Mouse (Mus musculus) MEL (cell line): ENCODE data around the gene Gm13271.
"Not testable (repeated sequence)": the region's sequence is repeated elsewhere in the genome, so short reads cannot be mapped to it uniquely, and the experiment has no call there.

Source experiments
- EP300 ChIP-seq, 2 experiments: IDR thresholded peaks; 2 replicates each; pipeline ENCODE4 v1.6.1; 2011; ENCODE audit warnings: improper control_type of control experiment in 2 of 2, low read length in 2 of 2, low read depth in 1 of 2, mild to moderate bottlenecking in 1 of 2
- MAFK ChIP-seq: IDR thresholded peaks from 2 replicates; pipeline ENCODE4 v1.6.1; 2011; ENCODE audit warnings: low read depth, mild to moderate bottlenecking, low read length, improper control_type of control experiment, borderline replicate concordance
- MXI1 ChIP-seq: IDR thresholded peaks from 2 replicates; pipeline ENCODE4 v1.6.1; 2011; ENCODE audit warnings: mild to moderate bottlenecking, low read depth, low read length, improper control_type of control experiment
- POLR2A ChIP-seq, 2 experiments: IDR thresholded peaks; 2 replicates each; pipeline ENCODE4 v1.6.1; 2011 to 2012; ENCODE audit warnings: low read length in 2 of 2, mild to moderate bottlenecking in 2 of 2, control low read depth in 1 of 2, improper control_type of control experiment in 1 of 2, low read depth in 1 of 2, moderate library complexity in 1 of 2; ENCODE audit not compliant: control insufficient read depth in 1 of 2, insufficient read depth in 1 of 2, poor library complexity in 1 of 2
- TBP ChIP-seq: IDR thresholded peaks from 2 replicates; pipeline ENCODE4 v1.8.0; 2011; ENCODE audit warnings: low read depth, low read length, improper control_type of control experiment

- TF ChIP-seq EP300 (IDR thresholded peaks at IDR 0.05; ENCODE audit: low read depth in 1 of 2, low read length in 2 of 2); MAFK; MXI1; POLR2A (IDR thresholded peaks at IDR 0.05; ENCODE audit: control insufficient read depth in 1 of 2, insufficient read depth in 1 of 2, low read depth in 1 of 2, low read length in 2 of 2, poor library complexity in 1 of 2); TBP: not testable (repeated sequence)
Measured at GRCm38 (mm10) chr4:88758751-88759150, 4.1 kb downstream of the Gm13271 start.
